Mouse (Mus musculus) limb, embryonic 14.5 days (tissue): ENCODE measurements around the gene Ckap2. TPM values are rescaled to one million over a fixed set of nuclear protein-coding genes. Genes with fewer than 3 reads are reported as not detected.
A peak's percentile ranks its signal among the peaks of the same experiment; 100 is the strongest.

ENCODE experiments used
- ATAC-seq: fragments of 200-750 bp; cut with Nextera tagmentation; 2 replicates; pipeline ENCODE4 v1.8.0; 2017; ENCODE audit warnings: low read depth, moderate number of reproducible peaks, moderate TSS enrichment; ENCODE audit not compliant: low FRiP score
- DNase-seq: peaks from one replicate; pipeline ENCODE4 v3.0.0-alpha.2; 2015; ENCODE audit warnings: low spot score
- H3K27ac ChIP-seq: fragments of 300-500 bp; sonication (generic); replicated peaks from 2 replicates; pipeline ENCODE4 v1.5.1; 2014; ENCODE audit warnings: low read depth, mild to moderate bottlenecking, low read length, moderate library complexity, mixed read lengths
- H3K27me3 ChIP-seq: fragments of 300-500 bp; sonication (generic); 2 replicates; pipeline ENCODE4 v1.6.1; 2014; ENCODE audit warnings: low read length, mixed read lengths; ENCODE audit not compliant: control insufficient read depth, insufficient read depth
- H3K36me3 ChIP-seq: fragments of 300-500 bp; sonication (generic); 2 replicates; pipeline ENCODE4 v1.6.1; 2014; ENCODE audit warnings: mild to moderate bottlenecking, low read length, moderate library complexity, mixed read lengths; ENCODE audit not compliant: control insufficient read depth, insufficient read depth
- H3K4me1 ChIP-seq: fragments of 300-500 bp; sonication (generic); 2 replicates; pipeline ENCODE4 v1.6.1; 2014; ENCODE audit warnings: antibody characterized with exemption, low read length, mixed read lengths; ENCODE audit not compliant: control insufficient read depth, insufficient read depth
- H3K4me2 ChIP-seq: fragments of 300-500 bp; sonication (generic); replicated peaks from 2 replicates; pipeline ENCODE4 v1.6.1; 2014; ENCODE audit warnings: low read depth, mild to moderate bottlenecking, low read length, moderate library complexity; ENCODE audit not compliant: severe bottlenecking
- H3K4me3 ChIP-seq: fragments of 300-500 bp; sonication (generic); replicated peaks from 2 replicates; pipeline ENCODE4 v1.5.1; 2014; ENCODE audit warnings: low read length
- H3K9ac ChIP-seq: fragments of 300-500 bp; sonication (generic); 2 replicates; pipeline ENCODE4 v1.6.1; 2014; ENCODE audit warnings: mild to moderate bottlenecking, low read depth, low read length, moderate library complexity; ENCODE audit not compliant: severe bottlenecking
- H3K9me3 ChIP-seq: fragments of 300-500 bp; sonication (generic); 2 replicates; pipeline ENCODE4 v1.6.1; 2016; ENCODE audit warnings: low read length; ENCODE audit not compliant: control insufficient read depth
- POLR2A ChIP-seq: fragments of 200-500 bp; IDR thresholded peaks from 2 replicates; pipeline ENCODE4 v1.8.0; 2012; ENCODE audit warnings: inconsistent platforms, mild to moderate bottlenecking, moderate library complexity, borderline replicate concordance; ENCODE audit not compliant: insufficient read depth, insufficient read length; ENCODE audit errors: extremely low read depth
- WGBS: fragments of 180-500 bp; shearing (Covaris S2); extraction: QIAGEN DNeasy Blood & Tissue Kit; methylation state at CpG from one replicate; pipeline ENCODE4 v1.1.7; 2014; 5-methylcytosine and 5-hydroxymethylcytosine counted together
- polyA plus RNA-seq, 2 experiments: library from polyadenylated mRNA; depleted of rRNA in 1 of 2; stranded (reverse) in 1 of 2; unstranded in 1 of 2; fragments of >200 nt; fragmentation: Nextera tagmentation in 1 of 2; extraction: Ambion mirVana in 1 of 2; gene quantifications; 2 replicates each; pipeline versions ENCODE4 v1.2.1 to v1.2.3; 2012 to 2014

Ckap2 gene
- polyA plus RNA-seq (2012; rRNA removed) (30.6 and 36.7 TPM in 2 replicates), polyA plus RNA-seq (2014; fragmentation: Nextera tagmentation; extraction: Ambion mirVana) (40.3 and 43.0 TPM in 2 replicates)

DNA sequence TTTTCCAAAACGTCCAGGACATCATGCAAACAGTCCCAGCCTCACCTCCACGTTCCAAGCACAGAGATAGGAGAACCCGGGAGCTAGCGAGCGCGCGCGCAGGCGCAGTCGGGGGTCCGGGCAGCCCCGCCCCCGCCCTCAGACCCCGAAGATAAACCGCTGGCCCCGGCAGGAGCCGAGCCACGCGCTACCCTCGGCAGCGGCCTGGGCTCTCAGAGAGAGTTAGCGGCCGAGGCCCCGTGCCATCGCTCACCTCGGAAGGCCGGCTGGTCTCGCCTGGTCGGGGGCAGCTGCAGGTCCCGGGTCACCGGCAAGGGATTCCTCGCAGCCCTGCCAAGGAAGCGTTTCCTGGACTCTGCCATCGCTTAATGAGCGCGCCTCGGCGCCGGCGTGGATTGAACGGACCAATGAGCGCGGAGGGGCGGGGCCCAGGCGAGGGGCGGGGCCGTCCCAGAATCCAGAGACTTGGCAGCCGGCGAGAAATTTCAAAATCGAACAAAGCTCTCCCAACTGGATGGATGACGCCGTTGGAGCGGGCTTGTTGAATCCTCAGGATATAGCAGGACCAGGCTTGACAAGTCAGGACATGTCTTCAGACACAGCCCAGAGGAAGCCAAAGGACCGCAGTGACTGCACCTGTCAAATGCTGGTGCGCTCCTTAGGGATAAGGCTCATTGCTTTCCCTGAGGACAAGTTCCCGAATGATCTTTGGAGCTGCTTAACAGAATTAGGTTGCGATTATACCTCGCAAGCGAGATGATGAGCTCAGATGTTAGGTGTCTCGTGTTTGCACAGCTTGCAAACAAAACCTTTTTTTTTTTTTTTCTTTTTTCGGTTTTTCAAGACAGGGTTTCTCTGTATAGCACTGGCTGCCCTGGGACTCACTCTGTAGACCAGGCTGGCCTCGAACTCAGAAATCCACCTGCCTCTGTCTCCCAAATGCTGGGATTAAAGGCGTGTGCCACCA lies at the start of gene Ckap2:
Gene Ckap2 (minus strand): TSS at position 389 of the 967 bp plus-strand sequence.
- Histone ChIP-seq H3K4me2 (peak within 1 kb of the TSS; percentile 72), H3K27me3 (no peaks in the 10 kb centered on the region), H3K9ac (peak within 1 kb of the TSS; percentile 67), H3K9me3 (no peaks in the 10 kb centered on the region), H3K4me3 (peak within 1 kb of the TSS; percentile 80), H3K36me3 (no peaks in the 10 kb centered on the region), H3K27ac (peak within 1 kb of the TSS; percentile 65; the same call in 1 of the 2 replicates), H3K4me1 (peaks cover 10% of the 10 kb centered on the region; the same call in 1 of the 2 replicates)
- TF ChIP-seq POLR2A = no peak; the same call in 1 of the 2 replicates
- peak; percentile 98 for ATAC-seq
- peak; percentile 94 for DNase-seq
- 3% methylated on average over 63 of the region's 63 CpGs for WGBS

DNA sequence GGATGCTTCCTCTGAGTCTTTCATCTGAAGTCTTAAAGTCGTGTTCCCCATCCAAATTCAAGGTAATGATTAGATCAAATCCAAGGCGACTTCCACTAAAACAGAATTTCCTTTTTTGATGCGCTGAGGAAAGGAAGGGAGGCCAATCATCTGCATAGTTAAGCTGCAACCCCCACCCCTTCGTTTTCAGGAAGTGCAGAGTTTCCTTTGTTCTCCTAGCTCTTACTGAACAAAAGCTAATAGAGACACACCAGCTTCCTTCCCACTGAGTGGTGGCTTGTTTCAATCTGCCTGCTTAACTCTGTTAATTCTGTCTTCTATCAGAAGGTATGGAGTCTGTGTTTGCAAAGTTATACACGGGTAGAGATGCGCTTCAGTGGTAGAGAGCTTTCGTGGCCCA lies 43.0 kb upstream of the Ckap2 start:
- H3K4me3 ChIP-seq = peak overlapping the region; percentile 5; the same call in 1 of the 2 replicates
- no peak for TF ChIP-seq POLR2A
- H3K4me2 ChIP-seq = no peak overlapping the region
- ATAC-seq (no peak), DNase-seq (no peak)
- no peaks in the 10 kb centered on the region for H3K36me3 ChIP-seq
- no peaks in the 10 kb centered on the region for H3K4me1 ChIP-seq
- no peaks in the 10 kb centered on the region for H3K27me3 ChIP-seq
- WGBS = 44% methylated on average over 7 of the region's 7 CpGs
- H3K9me3 ChIP-seq = no peaks in the 10 kb centered on the region
- 0 out of 2 replicates have a peak overlapping the region, but pooled peaks have one; percentile 6 for H3K9ac ChIP-seq
- H3K27ac ChIP-seq = no peak overlapping the region

DNA sequence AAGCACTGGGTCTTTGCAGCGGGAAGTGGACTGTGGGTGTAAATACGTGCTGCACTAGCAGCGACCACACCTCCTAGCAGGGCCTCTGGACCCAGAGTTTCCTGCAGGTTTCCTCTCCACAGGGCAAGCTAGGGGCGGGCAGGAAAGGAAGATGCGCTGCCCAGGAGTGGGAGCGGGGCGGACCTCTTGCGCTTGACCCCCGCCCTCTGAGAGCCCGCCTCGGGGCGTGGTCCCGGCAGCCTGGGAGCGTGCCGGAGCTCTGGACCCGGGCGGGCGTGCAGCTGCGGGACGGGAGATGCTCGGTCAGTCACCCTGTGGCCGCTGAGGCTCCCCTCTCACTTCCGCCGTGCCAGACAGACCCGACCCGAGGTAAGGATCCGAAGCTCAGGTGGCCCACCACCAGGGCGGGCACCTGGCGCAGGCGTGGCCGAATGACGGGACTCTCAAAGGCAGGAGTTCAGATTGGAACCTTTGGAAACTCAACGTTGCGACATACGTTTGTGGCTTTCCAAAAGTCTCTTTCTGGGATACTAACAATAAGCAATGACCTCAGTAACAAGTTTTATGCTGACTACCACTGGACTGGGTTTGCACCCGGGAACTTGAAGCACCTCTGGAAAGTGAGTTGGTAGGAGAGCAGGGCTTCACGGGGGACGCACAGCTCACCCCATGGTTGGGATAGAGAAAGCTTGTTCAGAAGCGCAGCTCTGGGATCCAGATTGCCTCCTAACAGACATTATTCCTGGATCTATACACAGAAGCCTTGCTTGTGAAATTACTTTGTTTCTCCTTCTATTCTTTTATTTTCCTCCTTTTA lies 41.6 kb upstream of the Ckap2 start, which contains the start of gene Thsd1:
Gene Thsd1 (plus strand): TSS at position 253 of the 817 bp plus-strand sequence.
- H3K36me3 ChIP-seq = 0 out of 2 replicates have a peak, but pooled peaks cover 10% of the 10 kb centered on the region
- no peaks in the 10 kb centered on the region for H3K4me1 ChIP-seq
- H3K4me3 ChIP-seq = peak within 1 kb of the TSS; percentile 58
- WGBS = 1% methylated on average over 35 of the region's 39 CpGs
- peak; percentile 22 for DNase-seq
- H3K4me2 ChIP-seq = peak within 1 kb of the TSS; percentile 82
- TF ChIP-seq POLR2A = no peak
- peak within 1 kb of the TSS; percentile 55 for H3K9ac ChIP-seq
- no peak within 1 kb of the TSS for H3K27ac ChIP-seq
- no peaks in the 10 kb centered on the region for H3K27me3 ChIP-seq
- H3K9me3 ChIP-seq = no peaks in the 10 kb centered on the region
- peak; percentile 80 for ATAC-seq

DNA sequence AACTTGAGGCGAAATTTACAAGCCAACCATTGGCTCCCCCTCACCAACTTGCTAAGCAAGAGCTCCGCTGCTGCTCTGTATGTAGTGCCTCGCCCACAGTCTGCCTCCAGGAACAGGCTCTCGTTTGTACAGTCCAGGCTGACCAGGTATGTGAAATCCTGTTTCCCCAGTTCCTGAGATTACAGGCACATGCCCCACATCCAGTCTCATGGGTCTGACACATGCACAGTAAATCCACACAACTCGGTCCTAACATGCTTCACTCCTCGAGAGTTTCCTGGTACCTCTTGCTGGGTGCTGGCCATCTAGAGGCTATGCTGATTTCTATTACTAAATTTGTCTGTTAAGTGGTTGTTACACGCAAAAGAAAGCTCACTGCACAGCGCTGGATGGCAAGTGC lies 40.7 kb upstream of the Ckap2 start:
- Histone ChIP-seq H3K9ac (no peak overlapping the region), H3K27ac (no peak overlapping the region), H3K4me1 (no peaks in the 10 kb centered on the region), H3K27me3 (no peaks in the 10 kb centered on the region), H3K4me3 (no peak overlapping the region), H3K4me2 (no peak overlapping the region), H3K36me3 (peaks cover 14% of the 10 kb centered on the region; the same call in 1 of the 2 replicates), H3K9me3 (no peaks in the 10 kb centered on the region)
- no peak for ATAC-seq
- 58% methylated on average over 8 of the region's 8 CpGs for WGBS
- no peak for DNase-seq
- no peak for TF ChIP-seq POLR2A

DNA sequence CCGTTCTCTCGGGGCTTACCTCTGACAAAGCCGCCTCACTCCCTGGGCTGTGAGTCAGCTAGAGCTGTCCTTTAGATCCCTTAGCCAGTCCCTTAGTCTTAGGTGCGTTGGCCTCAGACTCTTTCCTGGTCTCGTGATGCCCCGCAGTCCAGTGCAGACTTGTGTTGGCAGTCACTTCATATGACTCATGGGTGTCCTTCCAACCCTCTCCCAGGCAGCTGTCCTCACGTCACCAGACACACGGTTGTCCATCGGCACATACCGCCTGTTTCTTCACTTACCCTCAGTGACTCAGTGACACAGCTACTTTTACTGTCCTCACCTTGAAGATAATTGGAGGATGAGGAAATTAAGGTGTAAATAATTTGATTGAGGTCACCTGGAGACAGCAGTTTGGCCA lies 29.2 kb upstream of the Ckap2 start:
- H3K36me3 ChIP-seq = peaks cover 73% of the 10 kb centered on the region
- ATAC-seq = no peak
- no peak overlapping the region for H3K4me2 ChIP-seq
- no peak overlapping the region for H3K9ac ChIP-seq
- WGBS = 96% methylated on average over 10 of the region's 10 CpGs
- no peaks in the 10 kb centered on the region for H3K27me3 ChIP-seq
- TF ChIP-seq POLR2A = no peak
- no peak overlapping the region for H3K4me3 ChIP-seq
- no peaks in the 10 kb centered on the region for H3K9me3 ChIP-seq
- H3K4me1 ChIP-seq = no peaks in the 10 kb centered on the region
- DNase-seq = no peak
- no peak overlapping the region for H3K27ac ChIP-seq
